Mouse (Mus musculus) common myeloid progenitor, adult 5-6 weeks (primary cell): ENCODE results near the gene Zfr2. TPM values are rescaled to one million over a fixed set of nuclear protein-coding genes. Genes with fewer than 3 reads are reported as not detected.
A peak's percentile ranks its signal among the peaks of the same experiment; 100 is the strongest.

Experiments used
- ATAC-seq: replicated peaks from 2 replicates; pipeline ENCODE4 v1.8.0; 2016; ENCODE audit warnings: low read depth, mild to moderate bottlenecking, moderate TSS enrichment, inconsistent platforms; ENCODE audit not compliant: poor library complexity, severe bottlenecking
- total RNA-seq: library from RNA; stranded (forward); fragments of 200-1000, 187-1606 nt; gene quantifications from 2 replicates; pipeline ENCODE4 v1.2.3, GENCODE M21; 2017

Zfr2 gene
- total RNA-seq, 1 experiment from 2014 or later, result not detected

GRCm38 (mm10) chr10:81279496-81279895 lies 46.5 kb downstream of the Zfr2 start:
- 0 out of 2 replicates have a peak, but pooled peaks have one; percentile 23 for ATAC-seq

- ATAC-seq, result no peak
Observed at GRCm38 (mm10) chr10:81284189-81284588, 51.2 kb downstream of the Zfr2 start.

- ATAC-seq, result no peak
Observed at GRCm38 (mm10) chr10:81284719-81285118, 51.8 kb downstream of the Zfr2 start.

GRCm38 (mm10) chr10:81285694-81286450 lies 52.9 kb downstream of the Zfr2 start:
- ATAC-seq, result peak; percentile 88

GRCm38 (mm10) chr10:81286586-81286985 lies 53.6 kb downstream of the Zfr2 start:
- ATAC-seq, result no peak

GRCm38 (mm10) chr10:81287513-81288157 lies 54.7 kb downstream of the Zfr2 start:
- ATAC-seq, result no peak

GRCm38 (mm10) chr10:81288601-81289000 lies 55.6 kb downstream of the Zfr2 start:
- no peak for ATAC-seq

- ATAC-seq, result 0 out of 2 replicates have a peak, but pooled peaks have one; percentile 12
Observed at GRCm38 (mm10) chr10:81289278-81289677, 56.3 kb downstream of the Zfr2 start.

GRCm38 (mm10) chr10:81289811-81290210 lies 56.9 kb downstream of the Zfr2 start:
- ATAC-seq, result no peak

GRCm38 (mm10) chr10:81290698-81291460 lies 57.9 kb downstream of the Zfr2 start:
- ATAC-seq, result no peak

- ATAC-seq, result no peak
Observed at GRCm38 (mm10) chr10:81291511-81292104, 58.7 kb downstream of the Zfr2 start, which contains the start of gene Tjp3. Gene Tjp3 (minus strand): TSS chr10:81291581.

- peak; percentile 75 for ATAC-seq
Observed at GRCm38 (mm10) chr10:81292554-81293333, 59.8 kb downstream of the Zfr2 start, which contains the start of gene Pip5k1c. Gene Pip5k1c (plus strand): TSS chr10:81292963.

GRCm38 (mm10) chr10:81293334-81294030 lies 60.5 kb downstream of the Zfr2 start:
- no peak for ATAC-seq

- no peak for ATAC-seq
Observed at GRCm38 (mm10) chr10:81294442-81294841, 61.5 kb downstream of the Zfr2 start.

- no peak for ATAC-seq
Observed at GRCm38 (mm10) chr10:81295185-81295584, 62.2 kb downstream of the Zfr2 start.

GRCm38 (mm10) chr10:81297246-81297645 lies 64.3 kb downstream of the Zfr2 start:
- ATAC-seq, result no peak

GRCm38 (mm10) chr10:81297845-81298244 lies 64.9 kb downstream of the Zfr2 start:
- peak; percentile 67 for ATAC-seq

GRCm38 (mm10) chr10:81298369-81299100 lies 65.6 kb downstream of the Zfr2 start:
- ATAC-seq, result peak; percentile 53
